Mouse (Mus musculus): ENCODE measurements around the gene Vmn1r55.
"Not testable (repeated sequence)": the region's sequence is repeated elsewhere in the genome, so short reads cannot be mapped to it uniquely, and the experiment has no call there.

Vmn1r55 gene

DNA sequence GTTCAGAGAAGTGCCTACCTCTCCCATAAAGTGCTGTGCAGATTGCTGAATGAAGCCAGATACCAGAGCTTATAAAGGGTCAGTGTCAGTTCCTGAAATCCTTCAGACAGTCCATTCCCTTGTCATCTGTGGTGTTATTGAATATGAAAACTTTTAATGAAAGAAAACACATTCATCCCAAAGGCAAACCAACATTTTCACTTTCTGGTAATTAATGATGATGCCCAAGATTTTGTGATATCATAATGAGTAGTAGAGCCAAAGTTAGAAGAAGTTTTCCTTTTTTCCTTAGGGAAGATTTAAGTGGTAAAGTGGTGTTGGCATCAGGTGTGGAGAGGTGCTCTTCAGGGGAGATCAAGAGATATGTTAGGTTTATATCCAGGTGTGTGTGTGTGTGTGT, at the start of gene Vmn1r55:
Gene Vmn1r55 (minus strand): TSS at position 101 of the 400 bp plus-strand sequence.
- not testable (repeated sequence) for DNase-seq

DNA sequence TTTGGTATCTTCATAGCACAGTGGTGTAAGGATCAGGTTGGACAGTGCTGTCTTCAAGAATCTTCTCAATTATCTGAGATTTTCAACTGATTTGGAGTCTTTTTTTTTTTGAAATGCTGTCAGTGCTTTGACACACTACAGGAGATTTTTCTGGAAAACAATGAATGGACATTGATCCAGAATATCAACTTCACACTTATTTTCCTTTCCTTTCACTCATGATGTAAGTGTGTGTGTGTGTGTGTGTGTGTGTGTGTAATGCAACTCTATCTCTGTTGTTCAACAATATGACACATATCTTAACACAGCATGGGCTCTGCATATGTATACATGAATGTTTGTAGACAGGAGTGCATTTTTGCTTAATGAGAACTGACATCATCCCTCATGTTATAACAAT, 47.2 kb upstream of the Vmn1r55 start, which contains the start of gene Vmn1r56:
Gene Vmn1r56 (minus strand): TSS at position 101 of the 400 bp plus-strand sequence.
- DNase-seq, result not testable (repeated sequence)

GRCm38 (mm10) chr7:5125549-5126406, 23.7 kb downstream of the Vmn1r55 start, which contains the start of gene Rasl2-9:
TSS of gene Rasl2-9 (minus strand) at chr7:5125950.
- DNase-seq, result peak; percentile 90

DNA sequence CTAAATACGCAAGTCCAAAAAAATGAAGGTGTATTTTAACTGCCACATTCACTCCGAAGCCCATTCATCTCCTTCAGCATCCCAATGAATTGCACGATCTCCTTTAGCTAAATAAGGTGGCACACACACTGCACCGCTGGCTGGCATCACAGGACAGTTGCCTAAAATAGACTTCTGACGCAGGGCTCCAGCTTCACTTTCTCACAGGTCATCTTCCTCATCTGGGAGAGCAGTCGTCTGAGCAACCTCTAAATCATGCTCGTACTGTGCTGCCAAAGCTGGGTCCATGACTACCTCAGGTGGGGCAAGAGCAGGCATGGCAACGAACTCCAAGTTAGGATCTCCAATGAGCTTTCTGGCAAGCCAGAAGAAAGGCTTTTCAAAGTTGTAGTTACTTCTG, 24.4 kb downstream of the Vmn1r55 start:
- no peak for DNase-seq

DNA sequence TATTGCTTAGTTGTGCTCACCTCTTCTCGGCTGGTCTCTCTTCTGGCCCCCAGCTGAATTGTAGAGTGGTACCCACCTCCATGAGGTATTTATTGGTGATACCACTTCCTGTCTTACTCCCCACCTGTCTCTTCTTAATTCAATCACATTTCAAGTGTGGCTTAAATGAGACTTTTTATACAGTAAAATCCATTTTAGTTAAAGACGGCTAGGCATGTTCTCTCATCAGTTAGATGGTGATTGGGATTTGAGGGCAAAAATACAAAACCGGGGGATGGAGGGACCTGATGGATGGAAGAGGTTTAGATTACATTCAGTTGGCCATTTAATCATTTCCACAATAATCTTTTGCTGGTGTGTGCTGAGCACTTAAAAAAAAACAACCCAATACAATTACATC, 32.6 kb downstream of the Vmn1r55 start, which contains the start of gene Rfpl4:
Gene Rfpl4 (minus strand): TSS at position 101 of the 400 bp plus-strand sequence.
- DNase-seq, result no peak

DNA sequence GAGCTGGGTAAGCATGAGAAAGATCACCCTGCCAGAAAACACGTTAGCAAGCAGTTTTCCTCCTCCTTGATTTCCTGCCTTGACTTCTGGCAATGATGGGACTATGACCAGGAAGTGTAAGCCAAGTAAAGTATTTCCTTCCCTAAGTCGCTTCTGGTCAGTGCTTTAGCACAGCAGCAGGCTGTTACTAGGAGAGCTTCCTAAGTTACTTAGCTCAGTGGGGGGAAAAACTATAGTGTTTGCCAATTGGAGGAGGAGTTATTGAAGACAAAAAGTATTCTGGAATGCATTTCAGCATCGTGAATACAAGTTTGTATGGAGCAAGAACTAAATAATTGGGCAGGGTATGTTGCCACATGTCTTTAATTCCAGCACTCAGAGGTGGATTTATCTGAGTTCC, 36.8 kb downstream of the Vmn1r55 start:
- no peak for DNase-seq

GRCm38 (mm10) chr7:5109301-5109700, 40.2 kb downstream of the Vmn1r55 start:
- no peak for DNase-seq

DNA sequence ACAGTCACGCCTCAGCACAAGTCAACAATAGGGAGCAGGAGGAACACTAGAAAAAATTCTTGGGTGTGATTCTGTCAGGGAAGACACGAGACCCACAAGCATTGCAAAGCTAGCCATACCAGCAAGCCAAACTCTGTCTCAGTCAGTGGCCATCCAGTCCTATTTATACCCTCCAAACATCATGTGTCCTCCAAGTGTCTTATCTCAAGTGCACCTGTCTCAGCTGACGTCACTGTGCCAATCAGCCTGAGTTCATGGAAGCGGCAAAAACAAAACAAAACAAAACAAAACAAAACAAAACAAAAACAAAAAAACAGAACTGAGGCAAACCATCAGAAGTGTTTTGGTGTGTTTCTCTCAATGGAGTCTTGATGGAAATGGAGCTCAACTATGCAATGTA, 41.2 kb downstream of the Vmn1r55 start:
- no peak for DNase-seq

DNA sequence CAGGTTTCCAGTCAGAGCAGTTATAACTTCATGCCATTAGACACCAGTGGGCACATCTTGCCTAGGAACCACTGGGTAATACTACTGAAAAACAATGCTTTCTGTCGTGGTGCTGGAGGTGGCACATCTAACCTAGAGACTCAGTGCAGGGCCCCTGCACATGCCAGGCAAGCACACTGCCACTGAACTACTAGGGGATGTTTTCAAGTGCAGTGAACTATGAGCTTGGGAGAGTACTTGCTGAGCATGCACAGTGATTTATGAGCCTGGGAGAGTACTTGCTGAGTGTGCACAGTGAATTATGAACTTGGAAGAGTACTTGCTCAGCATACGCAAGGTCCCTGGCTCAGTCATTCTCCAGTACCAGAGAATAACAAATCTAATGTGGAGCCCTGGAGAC, 46.9 kb downstream of the Vmn1r55 start:
- DNase-seq, result no peak

DNA sequence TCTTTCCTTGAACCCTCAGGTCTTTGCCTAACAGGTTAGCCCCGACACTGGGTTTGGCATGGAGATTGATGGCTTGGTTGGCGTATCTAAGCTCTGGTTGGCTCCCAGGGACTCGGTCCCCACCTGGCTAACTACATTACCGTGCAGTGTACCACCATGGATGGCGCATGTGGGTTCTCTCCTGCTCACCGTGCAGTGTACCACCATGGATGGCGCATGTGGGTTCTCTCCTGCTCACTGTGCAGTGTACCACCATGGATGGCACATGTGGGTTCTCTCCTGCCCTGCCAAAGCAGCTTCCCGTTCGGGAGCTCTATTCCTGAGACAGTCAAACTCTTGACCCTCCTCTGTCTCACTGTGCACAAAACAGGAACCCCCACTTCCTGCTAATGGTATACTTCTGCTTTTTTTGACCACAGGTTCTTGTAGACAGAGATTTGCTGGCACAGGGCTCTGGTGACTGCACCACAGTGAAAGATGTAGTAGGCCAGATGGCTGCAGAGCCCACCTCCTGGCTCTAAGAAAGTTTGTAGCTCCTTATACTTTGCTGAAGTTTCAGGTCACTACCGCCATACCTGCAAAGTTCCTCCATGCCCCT, 48.3 kb downstream of the Vmn1r55 start:
- DNase-seq, result no peak

GRCm38 (mm10) chr7:5099796-5100195, 49.7 kb downstream of the Vmn1r55 start:
- DNase-seq, result no peak

- DNase-seq, result no peak
Observed at GRCm38 (mm10) chr7:5098769-5099168, 50.7 kb downstream of the Vmn1r55 start.

DNA sequence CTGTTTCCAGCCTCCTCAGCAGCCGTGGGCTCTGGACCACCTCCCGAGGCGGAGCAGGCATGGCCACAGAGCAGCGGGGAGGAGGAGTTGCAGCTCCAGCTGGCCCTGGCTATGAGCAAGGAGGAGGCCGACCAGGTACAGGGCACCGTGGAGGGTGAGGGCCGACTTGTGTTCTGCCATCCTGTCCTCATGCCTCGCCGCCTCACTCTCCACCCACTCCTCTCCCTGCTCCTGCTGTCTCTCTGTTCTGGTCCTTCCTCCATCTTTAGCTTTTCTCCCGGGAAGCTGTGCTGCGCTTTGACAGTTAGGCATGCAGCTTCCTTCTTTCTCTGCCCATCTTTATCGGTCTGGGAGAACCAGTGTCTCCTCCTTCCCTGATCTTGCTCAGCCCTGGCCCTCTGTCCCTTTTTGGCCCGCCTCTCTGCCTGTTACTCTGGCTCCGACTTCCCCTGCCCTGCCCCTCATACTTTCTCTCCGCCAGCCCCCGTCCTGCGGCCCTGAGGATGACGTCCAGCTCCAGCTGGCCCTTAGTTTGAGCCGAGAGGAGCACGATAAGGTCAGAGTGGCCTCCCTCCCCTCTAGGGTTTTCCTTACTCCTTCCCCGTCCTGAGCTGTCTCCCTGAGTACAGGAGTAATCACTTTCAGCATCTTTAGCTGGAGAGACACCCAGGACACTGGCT, 56.5 kb downstream of the Vmn1r55 start:
- DNase-seq, result peak; percentile 66

DNA sequence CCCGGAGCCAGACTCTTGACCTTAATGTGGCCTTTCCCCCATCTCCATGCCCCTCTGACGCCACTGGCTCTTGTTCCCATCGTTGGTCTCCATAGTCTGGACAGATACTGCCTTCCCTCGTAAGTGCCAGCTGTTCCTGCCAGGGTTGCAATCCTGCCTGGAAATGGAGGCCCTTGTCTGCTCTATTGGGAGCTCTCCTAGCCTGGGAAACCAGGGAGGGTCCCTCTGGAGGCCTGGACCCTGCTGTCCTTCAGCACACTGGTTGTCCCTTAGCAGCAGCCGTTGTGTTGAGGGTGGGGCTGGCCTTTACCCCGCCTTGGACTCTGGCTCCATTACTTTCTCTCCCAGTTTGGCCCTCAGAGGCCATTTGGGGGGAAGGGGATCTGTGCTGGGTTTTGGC, 57.1 kb downstream of the Vmn1r55 start:
- no peak for DNase-seq

- DNase-seq, result no peak
Observed at GRCm38 (mm10) chr7:5091008-5091728, 58.3 kb downstream of the Vmn1r55 start.

DNA sequence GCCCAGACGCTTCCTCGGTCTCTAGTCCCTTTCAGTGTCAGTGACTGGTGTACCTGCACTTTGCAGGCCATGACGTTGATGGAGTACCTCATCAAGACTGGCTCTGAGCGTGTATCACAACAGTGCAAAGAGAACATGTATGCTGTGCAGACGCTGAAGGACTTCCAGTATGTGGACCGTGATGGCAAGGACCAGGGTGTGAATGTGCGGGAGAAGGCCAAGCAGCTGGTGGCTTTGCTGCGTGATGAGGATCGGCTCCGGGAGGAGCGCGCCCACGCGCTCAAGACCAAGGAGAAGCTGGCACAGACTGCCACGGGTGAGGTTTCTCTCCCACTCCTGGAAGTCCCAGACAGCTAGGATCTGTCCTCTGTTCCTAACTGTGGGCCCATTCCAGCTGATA, 59.6 kb downstream of the Vmn1r55 start:
- no peak for DNase-seq

GRCm38 (mm10) chr7:5087886-5088285, 61.6 kb downstream of the Vmn1r55 start:
- DNase-seq, result no peak

GRCm38 (mm10) chr7:5086921-5087440, 62.5 kb downstream of the Vmn1r55 start:
- no peak for DNase-seq

GRCm38 (mm10) chr7:5085512-5085911, 64.0 kb downstream of the Vmn1r55 start:
- no peak for DNase-seq

DNA sequence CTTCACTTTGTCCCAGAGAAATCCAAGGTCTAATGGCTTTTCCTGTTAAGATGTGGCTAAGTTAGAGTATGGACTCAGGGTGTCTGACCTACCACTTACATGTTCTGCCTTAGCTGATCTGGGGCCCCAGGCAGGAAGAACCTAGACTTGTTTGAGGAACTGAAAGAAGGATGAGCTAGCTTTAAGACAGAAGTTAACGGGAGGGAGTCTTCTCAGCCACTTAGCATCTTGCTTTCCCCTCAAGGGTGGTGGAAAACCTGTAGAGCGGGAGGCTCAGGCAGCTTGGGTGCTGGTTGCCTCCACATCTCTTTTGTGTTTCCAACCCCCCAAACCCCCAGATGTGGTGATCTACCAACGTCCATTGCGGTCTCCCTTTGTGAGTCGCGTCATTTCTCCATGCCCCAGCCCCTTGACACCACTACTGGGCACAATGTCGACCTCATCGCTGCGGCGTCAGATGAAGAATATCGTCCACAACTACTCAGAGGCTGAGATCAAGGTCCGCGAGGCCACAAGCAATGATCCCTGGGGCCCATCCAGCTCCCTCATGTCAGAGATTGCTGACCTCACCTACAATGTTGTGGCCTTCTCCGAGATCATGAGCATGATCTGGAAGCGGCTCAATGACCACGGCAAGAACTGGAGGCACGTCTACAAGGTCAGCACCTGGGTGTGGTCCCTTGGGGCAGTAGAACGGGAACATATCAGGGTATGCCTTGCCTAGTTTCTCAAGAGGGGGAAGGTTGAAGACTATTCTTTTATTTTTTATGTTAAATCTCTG, 66.0 kb downstream of the Vmn1r55 start:
- no peak for DNase-seq

DNA sequence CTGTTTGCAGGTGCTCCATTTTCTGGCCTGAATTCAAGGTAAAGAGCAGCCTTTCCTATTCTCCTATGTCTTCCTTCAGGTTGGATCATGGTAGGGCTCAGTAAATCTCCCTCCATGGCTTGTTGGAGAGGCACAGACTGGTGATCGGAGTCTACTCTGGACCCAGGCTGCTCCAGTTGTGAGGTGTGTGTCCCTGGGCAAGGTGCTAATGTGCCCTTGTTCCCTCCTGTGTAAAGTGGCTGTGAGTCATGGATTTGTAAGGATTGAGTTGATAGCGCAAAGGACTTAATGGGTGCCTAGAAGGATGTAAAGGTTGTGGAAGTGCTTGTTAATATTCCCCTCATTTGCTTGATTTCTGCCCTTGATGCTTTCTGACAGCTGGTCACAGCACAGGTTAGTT, 67.5 kb downstream of the Vmn1r55 start:
- DNase-seq, result no peak

- DNase-seq, result no peak
Observed at GRCm38 (mm10) chr7:5081241-5081640, 68.2 kb downstream of the Vmn1r55 start.

Data from kidney, postnatal 10 days (tissue).